Mouse (Mus musculus) ES-Bruce4 (cell line): Measurements from ENCODE around the gene Pus7l.

ENCODE experiments used
- CTCF ChIP-seq: IDR thresholded peaks from one replicate; pipeline ENCODE4 v1.8.1; 2011; ENCODE audit warnings: low read depth, low read length
- EP300 ChIP-seq: IDR thresholded peaks from 2 replicates; pipeline ENCODE4 v1.6.1; 2011; ENCODE audit warnings: low read depth, low read length; ENCODE audit not compliant: insufficient read depth
- POLR2A ChIP-seq: IDR thresholded peaks from one replicate; pipeline ENCODE4 v1.8.1; 2011; ENCODE audit warnings: low read length; ENCODE audit not compliant: insufficient read depth

DNA sequence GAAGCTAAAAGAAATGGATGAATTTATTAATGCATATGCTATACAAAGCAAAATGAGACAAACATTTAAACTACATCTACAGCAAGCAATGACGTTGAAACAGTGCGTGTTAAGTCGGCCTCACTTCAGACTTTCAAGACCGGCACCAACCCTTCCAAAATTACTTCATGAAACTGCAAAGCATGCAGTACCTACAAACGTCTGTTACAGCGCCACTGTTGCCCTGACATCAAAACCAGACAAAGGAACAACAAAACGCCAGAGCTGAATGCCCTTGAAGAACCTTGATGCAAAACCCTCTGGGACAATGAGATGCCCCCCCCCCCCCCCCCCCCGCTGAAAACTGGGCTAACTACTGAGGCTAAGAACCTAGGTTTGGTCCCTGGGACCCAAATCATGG lies 29.4 kb upstream of the Pus7l start:
- TF ChIP-seq CTCF (no peak), EP300 (no peak), POLR2A (no peak)
